Mouse (Mus musculus) lung, embryonic 14.5 days (tissue): ENCODE measurements around the gene Rap1gap. TPM values are rescaled to one million over a fixed set of nuclear protein-coding genes. Genes with fewer than 3 reads are reported as not detected.
A peak's percentile ranks its signal among the peaks of the same experiment; 100 is the strongest.

Experiments
- ATAC-seq: fragments of 200-750 bp; cut with Nextera tagmentation; 2 replicates; pipeline ENCODE4 v1.8.0; 2017; ENCODE audit warnings: mild to moderate bottlenecking, moderate TSS enrichment, moderate library complexity; ENCODE audit not compliant: insufficient read depth
- DNase-seq: peaks from one replicate; pipeline ENCODE4 v3.0.0-alpha.2; 2015
- H3K27ac ChIP-seq: fragments of 300-500 bp; sonication (generic); 2 replicates; pipeline ENCODE4 v1.5.1; 2014; ENCODE audit warnings: low read depth, mild to moderate bottlenecking, moderate library complexity
- H3K27me3 ChIP-seq: fragments of 300-500 bp; sonication (generic); 2 replicates; pipeline ENCODE4 v1.6.1; 2014; ENCODE audit warnings: low read length, control low read depth; ENCODE audit not compliant: insufficient read depth
- H3K36me3 ChIP-seq: fragments of 300-500 bp; sonication (generic); 2 replicates; pipeline ENCODE4 v1.6.1; 2014; ENCODE audit warnings: control low read depth; ENCODE audit not compliant: insufficient read depth
- H3K4me1 ChIP-seq: fragments of 300-500 bp; sonication (generic); 2 replicates; pipeline ENCODE4 v1.6.1; 2014; ENCODE audit warnings: antibody characterized with exemption, control low read depth; ENCODE audit not compliant: insufficient read depth
- H3K4me2 ChIP-seq: fragments of 300-500 bp; sonication (generic); 2 replicates; pipeline ENCODE4 v1.6.1; 2014; ENCODE audit warnings: mild to moderate bottlenecking
- H3K4me3 ChIP-seq: fragments of 300-500 bp; sonication (generic); 2 replicates; pipeline ENCODE4 v1.5.1; 2014; ENCODE audit warnings: low read depth, low read length
- H3K9ac ChIP-seq: fragments of 300-500 bp; sonication (generic); 2 replicates; pipeline ENCODE4 v1.6.1; 2014
- H3K9me3 ChIP-seq: fragments of 300-500 bp; sonication (generic); 2 replicates; pipeline ENCODE4 v1.6.1; 2016; ENCODE audit warnings: low read depth, low read length, control low read depth
- CTCF ChIP-seq: IDR thresholded peaks from 2 replicates; pipeline ENCODE4 v1.5.1; 2016; ENCODE audit warnings: antibody characterized with exemption, low read depth
- WGBS: fragments of 180-500 bp; shearing (Covaris S2); extraction: QIAGEN DNeasy Blood & Tissue Kit; methylation state at CpG from one replicate; pipeline ENCODE4 v1.1.7; 2014; 5-methylcytosine and 5-hydroxymethylcytosine counted together
- polyA plus RNA-seq: library from polyadenylated mRNA; unstranded; fragments of >200 nt; fragmentation: Nextera tagmentation; extraction: Ambion mirVana; gene quantifications from 2 replicates; pipeline ENCODE4 v1.2.1, GENCODE M21; 2014

Gene Rap1gap
- polyA plus RNA-seq, 1 experiment from 2014 or later = 8.4 TPM

DNA sequence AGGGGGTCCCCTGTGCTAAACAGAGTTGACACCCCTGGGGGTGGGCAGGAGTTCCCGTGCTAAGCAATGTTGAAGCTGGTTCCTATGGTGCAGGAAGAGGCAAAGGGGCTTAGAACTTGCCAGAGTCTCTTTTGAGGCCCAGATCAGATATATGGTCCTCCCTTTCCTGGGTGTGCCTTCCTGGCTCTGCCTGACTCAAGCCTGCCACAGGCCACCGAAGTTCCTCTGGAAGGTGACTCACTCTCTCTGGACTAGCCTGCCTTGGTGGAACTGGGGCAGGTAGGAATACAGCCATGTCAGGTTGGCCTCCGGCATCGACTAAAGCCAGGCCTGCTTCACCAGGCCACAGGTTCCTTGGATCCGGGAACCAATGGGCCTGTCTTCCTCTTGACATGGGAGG, 38.6 kb downstream of the Rap1gap start:
- no peaks in the 10 kb centered on the region for H3K9me3 ChIP-seq
- WGBS = 82% methylated on average over 5 of the region's 5 CpGs
- no peak for TF ChIP-seq CTCF
- H3K27ac ChIP-seq = no peak overlapping the region
- DNase-seq = no peak
- H3K4me1 ChIP-seq = peaks cover 7% of the 10 kb centered on the region; the same call in 1 of the 2 replicates
- no peak overlapping the region for H3K4me3 ChIP-seq
- no peak for ATAC-seq
- no peaks in the 10 kb centered on the region for H3K36me3 ChIP-seq
- no peak overlapping the region for H3K9ac ChIP-seq
- H3K4me2 ChIP-seq = no peak overlapping the region
- peaks cover 7% of the 10 kb centered on the region for H3K27me3 ChIP-seq

DNA sequence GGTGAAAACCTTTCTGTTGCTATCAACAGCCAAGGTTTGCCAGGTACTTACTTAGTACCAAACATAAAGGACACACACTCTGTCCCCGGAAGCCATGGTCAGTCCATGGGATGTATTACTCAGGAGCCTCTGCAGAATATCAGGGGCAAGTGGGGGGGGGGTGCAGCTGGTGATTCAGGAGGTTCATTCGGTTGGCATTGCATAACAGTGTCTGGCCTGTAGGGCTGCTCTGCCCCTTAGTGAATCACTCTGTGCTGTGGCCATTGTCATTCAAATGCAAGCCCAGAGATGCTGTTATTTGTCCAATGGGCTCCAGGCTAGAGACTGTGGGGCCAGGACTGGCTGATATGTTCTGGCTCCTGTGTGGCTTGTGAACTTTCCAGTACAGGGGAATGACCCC, 40.0 kb downstream of the Rap1gap start:
- Histone ChIP-seq H3K36me3 (no peaks in the 10 kb centered on the region), H3K27me3 (peaks cover 13% of the 10 kb centered on the region), H3K4me3 (no peak overlapping the region), H3K9ac (no peak overlapping the region), H3K4me1 (peaks cover 5% of the 10 kb centered on the region; the same call in 1 of the 2 replicates), H3K4me2 (no peak overlapping the region), H3K9me3 (no peaks in the 10 kb centered on the region), H3K27ac (no peak overlapping the region)
- no peak for DNase-seq
- no peak for ATAC-seq
- TF ChIP-seq CTCF = no peak
- 65% methylated on average over 2 of the region's 2 CpGs for WGBS

- WGBS = 57% methylated on average over 5 of the region's 5 CpGs
- no peak for DNase-seq
- no peak overlapping the region for H3K4me3 ChIP-seq
- no peak for ATAC-seq
- no peak overlapping the region for H3K27ac ChIP-seq
- peaks cover 5% of the 10 kb centered on the region; the same call in 1 of the 2 replicates for H3K4me1 ChIP-seq
- H3K4me2 ChIP-seq = no peak overlapping the region
- no peaks in the 10 kb centered on the region for H3K36me3 ChIP-seq
- H3K9ac ChIP-seq = no peak overlapping the region
- no peaks in the 10 kb centered on the region for H3K9me3 ChIP-seq
- no peak for TF ChIP-seq CTCF
- H3K27me3 ChIP-seq = peaks cover 13% of the 10 kb centered on the region
Measured at GRCm38 (mm10) chr4:137705379-137705778, 40.9 kb downstream of the Rap1gap start.

DNA sequence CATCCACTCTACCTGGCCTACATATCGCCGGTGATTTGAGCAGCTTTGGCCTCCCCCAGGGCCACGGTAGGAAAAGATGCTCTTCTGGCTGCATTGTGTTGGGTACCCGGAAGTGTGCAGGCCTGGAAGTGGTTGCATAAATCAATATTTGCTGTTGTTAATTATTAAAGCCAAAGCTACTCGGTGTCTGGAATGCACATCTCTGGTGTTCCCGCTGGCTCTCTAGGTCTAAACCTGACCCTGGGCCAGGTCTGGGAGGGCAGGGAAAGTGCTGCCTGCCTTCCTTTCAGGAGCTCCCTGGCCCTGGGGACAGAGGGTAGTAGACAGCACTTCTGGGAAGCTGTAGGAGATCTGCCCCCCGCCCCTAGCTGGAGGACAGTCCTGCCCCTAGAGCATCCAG, 42.0 kb downstream of the Rap1gap start:
- no peak overlapping the region; the same call in 1 of the 2 replicates for H3K9ac ChIP-seq
- H3K27me3 ChIP-seq = peaks cover 13% of the 10 kb centered on the region
- TF ChIP-seq CTCF = no peak
- 59% methylated on average over 7 of the region's 7 CpGs for WGBS
- DNase-seq (no peak), ATAC-seq (no peak)
- peak overlapping the region; percentile 37; the same call in 1 of the 2 replicates for H3K27ac ChIP-seq
- peaks cover 5% of the 10 kb centered on the region; the same call in 1 of the 2 replicates for H3K4me1 ChIP-seq
- H3K4me2 ChIP-seq = peak overlapping the region; percentile 85
- no peak overlapping the region for H3K4me3 ChIP-seq
- H3K9me3 ChIP-seq = no peaks in the 10 kb centered on the region
- no peaks in the 10 kb centered on the region for H3K36me3 ChIP-seq

DNA sequence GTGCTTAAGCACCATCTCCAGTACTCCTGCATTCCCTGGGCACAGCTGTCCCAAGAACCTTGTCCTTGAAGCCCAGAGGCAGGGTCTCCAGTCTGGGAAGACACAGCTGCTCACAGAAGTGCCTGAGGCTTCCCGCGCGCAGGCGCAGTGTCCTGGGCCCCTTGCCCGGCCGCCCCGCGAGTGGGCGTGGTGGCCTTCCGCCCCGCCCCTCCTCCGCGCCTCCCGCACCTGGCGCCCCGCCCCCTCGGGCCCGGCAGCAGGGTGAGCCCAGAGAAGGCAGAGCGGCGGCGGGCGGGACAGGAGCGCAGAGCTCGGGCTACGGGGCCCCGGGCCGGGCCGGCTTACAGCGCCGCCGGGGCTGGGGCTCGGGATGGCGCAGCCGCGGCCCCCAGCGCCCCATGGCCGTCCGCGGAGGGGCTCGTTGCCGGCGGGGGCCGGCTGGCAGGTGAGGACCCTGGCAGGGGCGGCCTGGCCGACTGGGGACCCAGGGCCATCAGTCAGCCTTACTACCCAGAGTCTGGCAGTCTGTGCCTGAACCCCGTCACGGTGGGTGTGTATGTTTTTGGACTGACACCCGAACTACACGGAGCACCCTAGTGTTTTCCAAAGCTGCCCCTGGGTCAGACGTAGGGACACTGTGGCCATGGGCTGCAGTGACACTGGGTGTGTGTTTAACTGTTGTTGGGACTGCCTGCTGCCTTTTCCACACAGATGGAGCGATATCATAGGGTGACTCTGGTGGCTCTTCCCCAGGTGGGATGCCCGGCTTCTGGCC, 42.9 kb downstream of the Rap1gap start:
- peak; percentile 88 for ATAC-seq
- 3% methylated on average over 43 of the region's 52 CpGs for WGBS
- peak overlapping the region; percentile 85 for H3K4me2 ChIP-seq
- H3K27me3 ChIP-seq = peaks cover 13% of the 10 kb centered on the region
- peak overlapping the region; percentile 48 for H3K4me3 ChIP-seq
- no peak overlapping the region for H3K27ac ChIP-seq
- H3K4me1 ChIP-seq = peaks cover 5% of the 10 kb centered on the region; the same call in 1 of the 2 replicates
- H3K9me3 ChIP-seq = no peaks in the 10 kb centered on the region
- no peaks in the 10 kb centered on the region for H3K36me3 ChIP-seq
- DNase-seq = peak; percentile 93
- TF ChIP-seq CTCF = no peak
- peak overlapping the region; percentile 62 for H3K9ac ChIP-seq

DNA sequence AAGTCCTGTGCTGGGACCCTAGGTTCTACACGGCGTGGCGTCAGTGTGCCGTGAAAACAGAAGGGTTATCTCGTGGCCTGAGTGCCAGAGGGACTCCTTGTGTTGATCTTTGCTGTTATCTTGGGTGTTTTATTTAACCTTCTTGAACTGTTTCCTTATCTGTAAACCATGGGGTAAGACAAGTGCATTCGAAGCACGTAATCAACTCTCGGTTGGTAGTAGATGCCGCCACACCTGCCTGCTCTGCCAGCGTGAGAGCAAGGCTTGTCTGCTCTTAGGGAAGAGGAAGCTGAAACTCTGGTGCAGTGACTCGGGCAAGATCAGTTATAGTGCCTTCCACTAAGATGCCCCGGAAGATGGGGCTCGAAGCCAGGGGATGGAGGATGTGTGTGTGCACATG, 48.4 kb downstream of the Rap1gap start:
- no peaks in the 10 kb centered on the region for H3K36me3 ChIP-seq
- no peaks in the 10 kb centered on the region for H3K4me1 ChIP-seq
- no peak for DNase-seq
- peaks cover 7% of the 10 kb centered on the region for H3K27me3 ChIP-seq
- no peak overlapping the region for H3K27ac ChIP-seq
- H3K9ac ChIP-seq = no peak overlapping the region
- no peak overlapping the region for H3K4me2 ChIP-seq
- H3K9me3 ChIP-seq = no peaks in the 10 kb centered on the region
- WGBS = 35% methylated on average over 13 of the region's 13 CpGs
- TF ChIP-seq CTCF = no peak
- ATAC-seq = no peak
- H3K4me3 ChIP-seq = no peak overlapping the region

DNA sequence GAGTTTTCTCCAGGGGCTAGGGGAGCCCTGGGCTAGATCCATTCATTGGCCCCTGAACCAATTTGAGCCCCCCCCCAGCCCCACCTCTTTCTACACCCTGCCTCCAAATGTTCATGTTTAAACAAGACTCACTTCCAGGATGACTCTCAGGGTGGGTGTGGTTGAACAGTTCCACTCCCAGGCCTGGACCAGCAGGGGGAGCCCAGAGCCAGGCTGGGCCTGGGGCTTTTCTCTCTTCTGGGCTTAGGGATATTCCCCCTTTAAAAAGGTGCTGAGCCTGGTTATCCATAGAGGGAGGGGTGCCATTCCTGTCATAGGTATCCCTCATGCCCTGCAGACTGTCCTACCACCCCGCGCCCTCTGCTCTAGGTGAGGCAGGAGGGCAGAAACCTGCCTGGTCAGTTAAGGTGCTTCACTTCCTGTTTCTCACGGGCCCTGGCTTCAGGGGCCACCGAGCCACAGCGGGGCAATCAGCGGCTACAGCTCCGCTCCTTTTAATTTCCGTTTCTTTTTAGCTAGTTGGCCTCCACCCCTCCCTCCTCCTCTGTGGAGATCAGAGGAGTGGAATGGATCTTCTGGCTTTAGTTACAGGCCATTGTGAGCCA, 49.6 kb downstream of the Rap1gap start:
- Histone ChIP-seq H3K9ac (no peak overlapping the region), H3K27ac (no peak overlapping the region), H3K4me3 (no peak overlapping the region), H3K27me3 (no peaks in the 10 kb centered on the region), H3K4me2 (no peak overlapping the region), H3K9me3 (no peaks in the 10 kb centered on the region), H3K4me1 (peaks cover under 1% of the 10 kb centered on the region; the same call in 1 of the 2 replicates), H3K36me3 (no peaks in the 10 kb centered on the region)
- DNase-seq (peak; percentile 33), ATAC-seq (no peak)
- WGBS = 31% methylated on average over 8 of the region's 8 CpGs
- peak; percentile 63 for TF ChIP-seq CTCF
